Mouse (Mus musculus): ENCODE measurements at regions not wholly inside any gene's neighbourhood (a gene's known extent, or its start where the extent isn't known, plus 50 kb on each side); places are given as distances from the start of the nearest gene placed in this dataset.

DNA sequence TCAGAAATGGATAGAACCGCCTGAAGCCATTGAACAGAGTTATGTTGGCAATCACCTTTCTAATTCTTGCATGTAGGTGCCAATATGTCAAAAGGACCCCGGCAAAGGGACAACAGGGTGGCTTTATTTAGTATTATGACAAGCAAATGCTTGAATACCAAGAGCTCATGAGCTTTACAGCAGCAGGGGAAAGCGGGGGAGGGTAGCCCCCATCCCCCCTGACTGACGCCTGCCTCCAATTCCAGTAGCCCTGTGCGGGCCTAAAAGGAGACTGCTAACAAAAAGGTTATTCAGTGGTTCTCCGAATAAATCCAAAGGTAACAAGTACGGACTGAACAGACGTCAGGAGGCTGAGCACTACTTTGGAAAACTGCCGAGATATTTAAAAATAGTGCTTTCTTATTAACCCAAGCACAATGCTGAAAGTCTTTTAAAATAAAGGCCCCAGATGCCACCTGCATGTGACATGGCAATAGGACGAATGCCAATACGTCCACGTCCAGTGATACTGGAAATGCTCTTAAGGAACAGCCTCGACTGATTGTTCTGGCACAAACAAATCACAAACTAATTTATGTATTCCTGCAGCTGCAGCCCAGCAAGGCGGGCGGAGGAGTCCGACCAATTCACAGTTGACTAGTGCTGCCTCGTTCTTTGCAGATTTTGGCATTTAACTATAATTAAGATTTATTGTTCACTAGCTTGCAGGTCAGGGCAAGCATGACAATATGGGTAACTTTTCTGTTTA is 771.7 kb upstream of the Car8 start:
- DNase-seq (ENCODE audit: low spot score in 2 of 2): no peak

DNA sequence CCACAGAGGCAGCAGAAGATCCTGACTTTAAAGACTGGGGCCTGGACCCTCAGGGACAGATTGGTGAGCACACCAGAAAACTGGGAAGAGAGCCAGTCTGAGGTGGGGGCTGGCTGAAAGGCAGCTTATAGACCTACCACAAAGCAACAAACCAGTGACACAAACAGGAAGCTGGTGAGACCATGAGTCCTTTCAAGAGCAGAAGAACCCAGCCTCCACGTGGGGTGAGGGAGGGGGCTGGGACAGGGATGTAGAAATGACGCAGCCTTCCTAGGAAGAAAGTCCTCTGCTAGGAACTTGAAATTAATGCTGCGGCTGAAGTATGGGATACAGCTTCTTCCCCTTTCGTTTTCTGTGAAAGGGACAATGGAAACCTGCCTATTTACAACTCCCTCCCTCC is 770.8 kb upstream of the Car8 start:
- no peak for DNase-seq (ENCODE audit: low spot score in 2 of 2)

DNA sequence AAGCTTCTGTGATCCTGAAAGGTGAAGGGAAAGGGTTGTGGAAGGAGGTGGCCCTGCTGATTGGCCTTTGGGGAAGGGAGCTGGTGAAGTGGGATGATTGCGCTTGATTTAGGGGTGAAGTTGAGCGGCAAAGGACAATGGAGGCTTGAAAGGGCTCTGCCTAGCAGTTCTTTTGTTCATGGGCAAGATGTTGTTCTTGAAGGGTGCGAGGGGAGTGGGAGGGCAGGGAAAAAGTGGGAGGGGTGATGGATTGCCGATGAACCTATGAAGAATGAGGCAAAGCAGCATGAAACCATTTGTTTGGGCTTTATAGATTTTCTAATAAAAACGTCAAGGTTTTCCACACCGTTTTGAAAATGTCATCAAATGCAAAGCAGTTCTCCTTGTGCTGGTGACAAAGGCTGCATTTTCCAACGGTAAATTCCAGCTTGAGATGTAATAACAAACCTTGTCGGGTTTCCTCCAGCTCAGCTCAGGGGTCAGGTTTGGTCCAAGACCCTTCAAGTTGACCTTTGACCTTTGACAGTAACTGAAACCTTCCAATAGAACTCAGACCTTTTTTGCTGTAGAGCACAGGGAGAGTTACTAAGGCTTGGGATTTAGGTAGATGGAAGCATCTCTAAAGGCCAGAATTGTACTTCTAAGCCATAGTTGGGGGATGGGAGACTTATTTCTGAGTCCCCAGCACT is 767.2 kb upstream of the Car8 start:
- no peak for DNase-seq (ENCODE audit: low spot score in 2 of 2)

DNA sequence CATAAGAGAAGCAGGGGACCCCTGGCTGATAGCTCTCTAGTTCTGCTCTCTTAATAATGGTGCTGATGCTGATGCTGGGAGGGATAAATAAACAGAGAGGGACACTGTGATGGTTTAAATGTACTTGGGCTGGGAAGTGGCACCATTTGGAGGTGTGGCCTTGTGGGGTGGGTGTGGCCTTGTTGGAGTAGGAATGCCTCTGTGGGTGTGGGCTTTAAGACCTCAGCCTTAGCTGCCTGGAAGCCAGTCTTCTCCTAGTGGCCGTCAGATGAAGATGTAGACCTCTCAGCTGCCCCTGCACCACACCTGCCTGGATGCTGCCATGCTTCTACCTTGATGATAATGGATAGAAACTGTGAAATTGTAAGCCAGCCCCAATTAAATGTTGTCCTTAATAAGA is 765.0 kb upstream of the Car8 start:
- DNase-seq (ENCODE audit: low spot score in 2 of 2): no peak

DNA sequence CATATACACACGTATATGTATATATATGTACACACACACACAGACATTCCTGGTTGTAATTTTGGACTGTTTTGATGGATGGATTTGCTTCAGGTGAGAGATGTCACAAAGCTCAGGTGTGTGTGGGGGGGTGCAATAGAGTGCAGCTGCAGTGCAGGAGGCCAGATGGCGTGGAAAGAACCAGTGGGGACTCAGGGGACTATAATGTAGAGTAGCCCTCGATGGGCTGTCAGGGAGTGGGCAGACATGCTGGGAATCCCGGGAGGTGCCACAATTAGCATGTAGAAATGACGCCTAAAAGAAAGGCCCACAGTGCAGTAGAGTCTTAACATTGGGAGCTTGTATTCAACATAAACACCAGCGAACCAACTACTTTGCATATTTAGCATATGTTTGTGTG is 763.5 kb upstream of the Car8 start:
- no peak for DNase-seq (ENCODE audit: low spot score in 2 of 2)

DNA sequence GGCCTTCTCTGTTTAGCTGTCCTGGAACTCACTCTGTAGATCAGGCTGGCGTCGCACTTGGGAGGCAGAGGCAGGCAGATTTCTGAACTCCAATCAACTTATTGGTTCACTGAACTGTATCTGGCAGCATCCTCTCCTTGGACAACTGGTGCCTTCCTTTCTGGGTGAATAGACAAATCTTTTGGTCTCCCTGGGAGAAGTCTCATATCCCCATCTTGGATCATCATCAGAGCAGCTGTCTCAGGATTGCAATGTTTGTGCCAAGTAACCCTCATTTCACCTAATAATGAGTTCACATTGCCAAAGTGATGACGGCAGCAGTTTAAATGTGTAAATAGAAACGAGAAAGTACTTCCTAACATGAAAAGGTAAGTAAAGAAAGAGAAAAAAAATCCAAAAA is 759.8 kb upstream of the Car8 start:
- DNase-seq (ENCODE audit: low spot score in 2 of 2): no peak

DNA sequence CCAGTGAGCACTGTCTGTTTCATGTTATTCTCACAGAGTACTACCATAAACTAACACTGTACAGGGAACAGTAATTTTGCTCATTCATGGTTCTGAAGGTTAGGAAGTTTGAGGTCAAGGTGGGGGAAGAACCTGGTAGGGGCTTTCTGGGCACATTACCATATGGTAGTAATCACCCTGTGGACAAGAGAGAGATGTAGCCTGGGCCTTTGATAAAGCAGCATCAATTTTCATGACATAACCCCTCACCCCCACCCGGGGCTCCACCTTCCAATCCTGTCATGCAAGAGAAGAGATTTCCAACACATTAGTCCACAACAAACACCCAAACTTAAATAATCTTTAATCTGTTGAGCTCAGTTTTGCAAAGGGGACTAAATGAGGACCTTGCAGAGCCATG is 753.3 kb upstream of the Car8 start:
- no peak for DNase-seq (ENCODE audit: low spot score in 2 of 2)

DNA sequence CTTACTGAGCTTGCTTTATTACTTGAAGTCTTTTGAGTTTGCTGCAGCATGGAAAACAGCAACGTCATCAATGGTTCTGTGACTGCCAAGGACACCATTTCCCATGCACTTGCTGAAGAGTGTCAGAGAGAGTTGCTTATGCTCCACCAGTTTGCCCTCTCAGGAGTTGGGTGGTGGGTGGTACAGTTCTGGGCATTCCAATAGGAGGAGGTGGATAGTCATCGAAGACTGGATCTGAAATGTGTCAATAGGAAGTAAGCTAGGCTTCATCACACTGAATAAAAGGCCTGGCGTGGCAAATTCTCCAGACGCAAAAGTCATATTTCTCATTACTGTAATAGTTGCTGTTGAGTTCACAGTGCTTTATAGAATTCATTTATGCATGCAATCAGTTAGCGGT is 751.7 kb upstream of the Car8 start:
- DNase-seq (ENCODE audit: low spot score in 2 of 2): no peak

DNA sequence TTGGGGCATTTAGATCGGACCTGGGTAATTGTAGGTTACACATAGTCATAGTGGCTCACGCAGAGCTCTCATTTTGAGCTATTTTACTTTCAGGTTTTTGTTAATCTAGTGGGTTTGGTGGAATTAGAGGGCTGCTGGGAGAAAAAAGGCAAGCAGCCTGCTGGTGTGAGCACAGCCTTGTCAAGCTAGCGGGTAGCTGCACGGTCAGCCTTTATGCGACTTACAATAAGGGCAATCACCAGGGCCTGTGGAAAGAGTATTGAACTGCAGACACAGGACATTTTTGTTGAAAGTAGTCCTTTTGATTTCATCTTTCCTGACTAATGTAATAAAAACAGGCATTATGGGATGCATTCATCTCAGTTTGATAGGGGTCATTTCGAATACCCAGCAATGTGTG is 750.8 kb upstream of the Car8 start:
- no peak for DNase-seq (ENCODE audit: low spot score in 2 of 2)

DNA sequence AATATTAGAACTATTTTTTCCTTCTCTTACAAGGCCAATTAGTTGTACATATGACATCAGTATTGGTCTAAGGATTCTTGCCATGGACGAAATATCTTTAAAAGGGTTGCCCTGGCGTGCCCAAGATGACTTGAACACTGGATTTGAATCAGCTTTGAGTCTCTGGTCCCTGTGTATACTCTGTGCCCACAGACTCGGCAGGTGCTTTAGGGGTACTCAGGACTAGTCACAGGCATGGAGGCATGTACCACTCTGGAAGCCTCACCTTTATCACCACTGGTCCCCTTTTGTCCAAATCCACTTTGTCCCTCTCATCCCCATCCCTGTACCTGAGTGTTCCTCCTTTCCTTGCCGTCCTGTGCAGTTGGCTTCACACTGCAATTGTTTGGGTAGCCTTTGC is 750.3 kb upstream of the Car8 start:
- DNase-seq (ENCODE audit: low spot score in 2 of 2): no peak

DNA sequence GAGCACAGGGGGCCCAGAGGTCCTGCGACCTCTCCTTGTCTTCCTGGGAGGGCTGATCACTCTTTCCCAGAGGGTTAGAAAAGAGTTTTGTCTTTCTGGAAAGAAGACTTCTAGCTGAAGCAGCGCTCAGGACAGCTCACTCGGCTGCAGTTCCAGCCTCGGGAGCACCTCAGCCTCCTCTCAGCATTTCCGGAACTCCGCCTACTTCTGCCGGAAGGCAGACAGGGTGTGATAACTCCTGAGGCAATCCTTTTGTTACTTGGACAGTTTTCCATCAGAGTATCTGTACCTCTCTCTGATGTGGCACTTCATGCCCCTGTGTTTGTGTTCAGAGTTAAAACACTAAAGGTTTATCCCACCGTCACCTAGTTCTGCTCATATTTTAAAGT is 749.5 kb upstream of the Car8 start:
- no peak for DNase-seq (ENCODE audit: low spot score in 2 of 2)

DNA sequence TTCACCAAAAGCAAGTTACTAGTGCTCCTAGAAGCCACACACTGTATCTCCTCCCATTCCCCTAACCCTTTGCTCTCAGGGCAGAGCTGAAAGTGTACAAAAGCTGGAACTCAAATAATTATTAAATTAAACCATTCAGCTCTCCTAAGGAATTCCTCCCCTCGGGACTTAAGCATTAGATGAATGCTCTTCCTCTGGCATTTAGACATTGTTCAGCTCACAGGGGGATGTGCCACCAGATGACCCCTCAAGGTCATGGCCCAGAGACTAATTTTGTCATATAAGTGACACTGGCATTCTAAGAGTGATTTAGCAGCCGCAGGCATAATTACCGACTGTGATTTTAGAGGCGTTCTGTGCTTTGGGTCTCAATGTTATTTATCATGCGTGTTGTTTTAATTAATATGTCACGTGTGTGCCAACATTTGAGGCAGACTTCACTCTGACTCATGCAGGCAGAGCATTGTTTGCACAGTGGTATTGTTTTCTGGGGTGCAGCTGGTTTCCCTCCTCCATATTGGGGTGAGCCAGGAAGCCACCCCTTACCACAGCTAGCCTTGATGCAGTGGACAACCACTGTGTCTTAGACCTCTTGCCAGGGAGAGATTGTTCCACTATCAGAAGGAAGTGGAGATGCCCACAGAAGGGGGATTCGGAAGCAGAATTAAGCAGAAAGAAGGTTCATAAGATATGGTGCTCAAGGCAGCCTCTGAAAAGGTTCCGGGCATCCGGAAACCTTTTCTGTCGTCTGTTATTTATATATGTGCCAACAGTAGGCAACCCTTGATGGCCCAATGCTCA is 748.9 kb upstream of the Car8 start:
- DNase-seq (ENCODE audit: low spot score in 2 of 2): no peak

DNA sequence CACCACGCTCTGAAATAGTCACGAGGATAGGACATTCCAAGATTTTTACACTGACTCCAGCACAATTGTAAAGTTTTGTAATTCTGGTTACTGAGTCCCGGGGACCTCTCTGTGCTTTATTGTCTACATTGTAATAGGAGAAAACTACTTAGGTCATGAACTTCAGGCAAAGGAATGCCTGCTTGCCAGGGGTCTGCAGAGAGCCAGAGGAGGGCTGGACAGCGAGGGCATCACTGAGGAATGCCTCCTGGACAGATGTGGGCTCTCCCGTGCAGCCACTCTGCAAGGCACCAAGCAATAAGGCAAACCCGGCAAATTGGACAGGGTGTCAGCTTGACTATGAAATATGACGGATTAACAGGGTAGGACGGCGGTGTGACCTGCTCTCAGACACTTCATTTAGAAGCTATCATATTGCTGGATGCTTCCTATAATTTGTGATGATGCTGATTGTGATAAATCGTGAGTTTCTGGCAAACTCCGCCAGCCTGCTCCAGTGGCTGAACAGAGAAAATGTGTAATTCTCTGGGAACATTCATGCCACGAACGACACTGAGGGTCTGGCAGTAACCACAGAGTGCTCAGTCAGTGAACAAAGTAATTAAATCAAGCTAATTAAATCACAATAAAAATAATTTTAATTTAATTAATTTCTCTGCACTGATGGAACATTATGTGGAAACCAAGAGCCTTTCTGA is 747.7 kb upstream of the Car8 start:
- DNase-seq (ENCODE audit: low spot score in 2 of 2): no peak

DNA sequence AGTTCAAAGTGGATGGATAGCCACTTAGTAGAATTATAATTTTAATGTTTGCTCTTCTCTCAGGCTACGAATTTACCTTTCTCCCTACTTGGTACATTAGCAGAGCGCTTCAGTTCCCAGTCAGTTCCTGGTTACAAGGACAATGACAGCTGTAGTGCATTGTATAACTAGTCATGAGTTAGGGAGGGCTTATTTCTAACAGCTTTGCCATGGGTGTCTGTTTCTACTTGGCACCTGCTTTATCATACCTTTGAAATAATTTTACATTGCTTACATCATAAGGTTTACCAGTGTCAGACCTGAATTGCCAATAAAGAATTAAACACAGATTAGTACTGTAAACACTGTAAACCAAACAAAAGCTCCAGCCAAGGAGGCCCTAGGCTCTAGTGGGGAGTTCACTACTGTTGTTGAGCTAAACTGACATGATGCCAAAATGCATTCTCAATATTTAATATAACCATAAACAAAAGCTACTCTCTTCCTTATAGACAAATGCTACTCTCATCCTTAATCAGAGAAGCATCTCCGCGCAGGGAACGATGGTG is 745.3 kb upstream of the Car8 start:
- DNase-seq (ENCODE audit: low spot score in 2 of 2): no peak

DNA sequence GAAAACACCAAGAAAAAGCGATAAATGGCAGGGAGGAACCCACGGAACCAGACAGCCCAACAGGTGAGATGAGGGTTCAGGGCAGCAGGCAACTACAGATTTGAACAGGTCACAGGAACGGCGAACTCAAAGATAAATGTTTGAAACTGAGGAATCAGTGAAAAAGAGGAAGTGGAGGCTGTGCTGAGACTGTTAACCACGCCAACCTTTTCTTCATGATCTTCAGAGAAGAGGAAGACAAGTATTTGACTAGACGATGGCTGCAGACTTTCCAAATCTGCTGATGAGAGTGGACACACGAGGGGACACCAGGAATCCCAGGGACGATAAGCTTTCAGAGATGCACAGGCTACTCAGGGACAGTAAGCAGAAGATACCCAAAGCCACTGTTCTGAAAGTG is 740.1 kb upstream of the Car8 start:
- no peak for DNase-seq (ENCODE audit: low spot score in 2 of 2)

DNA sequence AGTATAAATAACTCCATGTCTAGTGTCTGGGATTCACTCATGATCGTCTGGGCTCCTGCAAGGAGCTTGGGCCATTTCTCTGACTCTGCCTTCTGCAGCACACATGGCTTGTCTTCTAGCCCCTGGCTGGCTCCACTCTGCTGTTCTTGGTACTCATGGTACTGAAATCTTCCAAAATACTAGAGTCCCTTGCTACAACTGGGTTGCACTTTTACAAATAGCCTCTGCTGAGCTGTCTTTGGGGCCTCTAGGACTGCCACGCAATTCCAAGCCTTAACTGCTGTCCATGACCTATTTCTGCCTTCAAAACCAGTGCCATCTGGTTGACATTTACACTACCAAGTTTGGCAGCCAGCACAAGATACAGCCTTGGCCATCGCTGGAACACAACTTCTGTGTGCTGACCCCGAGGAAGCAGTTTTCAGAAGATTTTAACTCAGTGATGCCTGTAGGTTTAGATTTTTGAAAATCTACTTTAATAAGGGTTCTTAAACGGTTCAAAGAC is 731.2 kb upstream of the Car8 start:
- no peak for DNase-seq (ENCODE audit: low spot score in 2 of 2)

DNA sequence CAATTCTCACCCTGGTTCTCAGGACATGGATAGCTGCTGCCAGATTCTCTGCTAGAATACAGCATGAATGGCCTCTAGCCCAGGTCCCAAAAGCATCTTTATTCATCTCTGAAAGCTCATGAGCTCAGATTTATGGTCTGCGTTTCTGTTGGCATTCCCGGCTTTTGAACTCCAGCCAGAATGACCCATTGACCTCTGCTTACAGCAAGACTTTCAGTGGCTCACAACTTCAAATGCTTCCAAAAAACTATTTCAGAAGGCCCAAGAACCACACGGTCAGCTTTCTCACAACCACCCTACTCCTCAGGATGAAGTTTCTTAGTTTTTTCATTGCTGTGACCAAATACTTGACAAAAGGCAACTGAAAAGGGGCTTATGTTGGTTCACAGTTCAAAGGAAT is 729.9 kb upstream of the Car8 start:
- no peak for DNase-seq (ENCODE audit: low spot score in 2 of 2)

DNA sequence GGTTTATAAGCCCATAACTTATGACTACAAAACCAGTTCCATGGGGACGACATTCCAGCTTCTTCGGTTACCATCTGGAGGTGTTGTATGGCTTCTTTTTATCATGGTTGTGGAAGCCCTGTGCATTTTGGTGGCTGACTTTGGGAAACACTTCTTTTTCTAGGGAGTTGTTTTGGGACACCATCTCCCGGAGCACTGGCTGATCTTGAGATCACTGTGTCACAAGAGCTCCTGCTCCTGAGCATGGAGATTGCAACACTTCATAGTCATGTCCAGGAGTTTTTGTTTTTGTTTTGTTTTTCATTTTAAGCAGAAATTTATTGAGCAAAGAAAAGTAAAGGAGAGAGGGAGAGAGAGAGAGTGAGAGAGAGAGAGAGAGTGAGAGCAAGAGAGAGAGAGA is 729.1 kb upstream of the Car8 start:
- no peak for DNase-seq (ENCODE audit: low spot score in 2 of 2)

DNA sequence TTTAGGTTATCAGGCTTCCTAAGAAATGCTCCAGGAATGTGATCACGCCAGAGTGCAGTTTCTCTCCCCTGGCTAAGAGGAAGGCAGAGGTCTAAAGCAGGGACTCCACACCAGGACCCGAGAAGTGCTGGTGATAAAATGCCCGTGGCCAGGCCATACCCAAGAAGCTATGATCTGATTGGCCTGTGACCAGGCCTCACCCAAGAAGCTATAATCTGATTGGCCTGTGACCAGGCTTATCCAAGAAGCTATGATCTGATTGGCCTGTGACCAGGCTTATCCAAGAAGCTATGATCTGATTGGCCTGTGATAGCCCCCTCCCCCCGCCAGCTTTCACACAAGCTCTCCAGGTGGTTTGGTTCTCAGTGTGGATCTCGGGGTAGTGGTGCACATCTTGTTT is 726.7 kb upstream of the Car8 start:
- no peak for DNase-seq (ENCODE audit: low spot score in 2 of 2)

DNA sequence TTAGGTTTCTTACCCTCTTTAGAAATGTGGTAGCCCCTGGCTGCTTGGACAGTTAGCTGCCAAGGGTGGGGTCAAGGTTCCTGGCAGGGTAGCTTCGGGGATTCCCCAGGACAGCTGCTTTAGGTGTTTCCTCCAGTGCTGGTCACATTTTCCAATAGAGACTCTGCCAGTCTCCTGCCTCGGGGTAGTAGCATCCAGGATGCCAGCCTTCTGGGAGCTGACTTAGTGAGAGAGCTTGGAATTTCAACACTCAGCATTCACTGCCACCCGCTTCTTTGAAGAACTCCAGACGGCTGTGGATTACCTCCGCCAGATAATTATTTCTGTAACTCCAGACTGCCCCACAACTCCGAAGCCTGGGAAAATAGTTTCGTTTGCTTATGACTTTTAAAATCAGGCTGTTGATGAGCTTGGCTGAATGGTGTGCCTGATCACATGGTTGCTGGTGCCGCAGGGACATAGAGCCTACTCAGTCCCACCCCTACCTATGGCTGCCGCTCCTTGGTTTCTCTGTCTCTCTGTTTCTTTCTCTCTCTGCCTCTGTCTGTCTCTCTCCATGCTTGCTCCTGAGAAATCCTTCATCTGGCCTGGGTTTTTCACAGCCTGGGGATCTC is 724.2 kb upstream of the Car8 start:
- no peak for DNase-seq (ENCODE audit: low spot score in 2 of 2)

DNA sequence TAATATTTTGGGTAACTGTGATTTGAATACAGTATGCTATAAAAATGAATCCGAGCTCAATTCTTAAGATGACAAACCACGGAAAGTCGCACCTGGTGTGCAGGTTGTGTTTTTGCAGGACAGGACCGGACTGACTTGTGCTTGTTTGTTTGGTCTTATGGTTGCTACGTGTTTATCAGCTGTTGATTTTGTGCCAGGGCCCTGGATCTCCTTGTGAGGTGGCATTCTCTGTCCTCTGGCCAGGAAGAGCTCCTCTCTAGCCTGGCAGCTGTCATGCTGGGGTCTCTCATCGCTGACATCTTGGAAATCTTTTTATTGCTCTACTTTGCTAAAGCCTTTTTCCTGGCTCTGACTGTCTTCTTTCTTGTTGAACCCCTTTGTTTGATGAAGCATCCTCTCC is 723.0 kb upstream of the Car8 start:
- DNase-seq (ENCODE audit: low spot score in 2 of 2): no peak
